Comparison of ENCODE assay signal across 23 mouse cellular contexts in the genomic region with DNA sequence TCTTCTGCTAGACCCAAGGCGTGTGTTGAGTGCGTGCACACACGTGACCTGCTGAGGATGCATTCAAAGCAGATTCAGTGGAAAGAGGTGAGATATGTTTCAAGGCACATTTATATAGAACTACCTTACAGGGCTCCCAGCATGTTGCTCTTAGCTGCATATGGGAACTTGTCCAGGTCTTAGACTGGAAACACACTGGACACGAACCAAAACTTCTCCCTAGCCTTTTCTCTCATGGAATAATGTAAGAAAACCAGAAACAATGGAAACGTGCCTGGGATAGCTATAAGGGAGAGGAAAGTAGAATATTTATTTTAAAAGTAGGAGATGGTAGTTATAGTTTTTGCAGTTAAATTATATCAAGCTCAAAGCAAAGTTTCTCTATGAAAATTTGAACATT.
"Had no signal": no experiment of that assay in that cellular context is flagged by ENCODE, and none has a peak within 500 bp of the region (broad histone marks: within the 10 kb centered on the region; RNA-seq: fewer than 3 reads in every experiment).

No protein-coding gene starts in this region.

- H3K27ac ChIP-seq: heart, adult 2 months; heart, embryonic 10.5 days; hindbrain, embryonic 10.5 days; hindbrain, embryonic 12.5 days; hindbrain, embryonic 14.5 days; intestine, embryonic 15.5 days; limb, embryonic 12.5 days; liver, embryonic 13.5 days; liver, embryonic 15.5 days had no signal

- H3K4me1 ChIP-seq: hindbrain, embryonic 10.5 days; hindbrain, embryonic 12.5 days; intestine, embryonic 15.5 days; liver, embryonic 13.5 days; liver, embryonic 15.5 days had no signal

- H3K4me2 ChIP-seq: heart, embryonic 12.5 days; hindbrain, embryonic 12.5 days; hindbrain, embryonic 14.5 days; intestine, embryonic 15.5 days; limb, embryonic 12.5 days; liver, embryonic 11.5 days; liver, embryonic 13.5 days; liver, embryonic 15.5 days had no signal

- H3K9me3 ChIP-seq: heart, embryonic 10.5 days; heart, embryonic 12.5 days; hindbrain, embryonic 10.5 days; hindbrain, embryonic 12.5 days; intestine, embryonic 15.5 days; limb, embryonic 12.5 days; liver, embryonic 13.5 days; liver, embryonic 15.5 days had no signal

- H3K4me3 ChIP-seq: heart, adult 2 months; heart, embryonic 10.5 days; heart, embryonic 12.5 days; hindbrain, embryonic 10.5 days; hindbrain, embryonic 12.5 days; intestine, embryonic 15.5 days; limb, embryonic 12.5 days; liver, embryonic 13.5 days; liver, embryonic 15.5 days had no signal

- H3K36me3 ChIP-seq: heart, embryonic 10.5 days; heart, embryonic 12.5 days; hindbrain, embryonic 10.5 days; hindbrain, embryonic 12.5 days; intestine, embryonic 15.5 days; limb, embryonic 12.5 days; liver, embryonic 13.5 days; liver, embryonic 15.5 days had no signal

- H3K27me3 ChIP-seq: heart, embryonic 12.5 days; hindbrain, embryonic 12.5 days; intestine, embryonic 15.5 days; liver, embryonic 13.5 days; liver, embryonic 15.5 days had no signal

- DNase-seq: gastrocnemius, postnatal 14 days; gastrocnemius, postnatal 36 days; heart, adult 2 months; heart, postnatal 4 days; kidney, adult 18-20 months; kidney, adult 8-10 months; kidney, postnatal 10 days; kidney, postnatal 36 days; layer of hippocampus, adult 9-11 months; layer of hippocampus, postnatal 36 days; left cerebral cortex, postnatal 4 days; liver; liver, embryonic 13.5 days; liver, postnatal 0 days had no signal

- H3K9ac ChIP-seq: heart, embryonic 12.5 days; hindbrain, embryonic 12.5 days; hindbrain, embryonic 14.5 days; intestine, embryonic 15.5 days; limb, embryonic 12.5 days; liver, embryonic 13.5 days; liver, embryonic 15.5 days; liver, postnatal 0 days had no signal
